Mouse (Mus musculus): Measurements from ENCODE around the gene 5430419D17Rik. TPM values are rescaled to one million over a fixed set of nuclear protein-coding genes. Genes with fewer than 3 reads are reported as not detected.

The 5430419D17Rik gene
- not detected for polyA plus RNA-seq (2017; shearing (Covaris generic))

DNA sequence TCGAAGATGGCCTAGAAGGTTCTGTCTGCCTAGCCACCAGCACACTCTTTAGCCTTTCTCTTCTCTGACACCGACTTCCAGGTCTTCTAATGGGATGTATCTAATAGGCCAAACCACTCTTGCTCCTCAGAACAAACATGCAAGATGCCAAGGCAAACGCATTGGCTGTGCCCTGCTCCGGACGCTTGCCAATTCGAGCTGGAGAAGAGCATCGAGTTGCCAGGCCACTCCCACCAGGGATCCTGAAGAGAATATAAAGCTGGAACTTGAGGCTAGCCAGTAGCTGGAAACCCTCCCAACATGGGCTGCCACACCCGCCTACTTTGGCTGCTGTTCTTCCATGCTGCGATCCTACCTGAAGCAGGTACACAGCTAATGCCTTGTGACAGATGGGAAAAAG, at the start of gene 5430419D17Rik:
Gene 5430419D17Rik, plus strand, starts transcription at position 282 of the 400 bp plus-strand sequence.

DNA sequence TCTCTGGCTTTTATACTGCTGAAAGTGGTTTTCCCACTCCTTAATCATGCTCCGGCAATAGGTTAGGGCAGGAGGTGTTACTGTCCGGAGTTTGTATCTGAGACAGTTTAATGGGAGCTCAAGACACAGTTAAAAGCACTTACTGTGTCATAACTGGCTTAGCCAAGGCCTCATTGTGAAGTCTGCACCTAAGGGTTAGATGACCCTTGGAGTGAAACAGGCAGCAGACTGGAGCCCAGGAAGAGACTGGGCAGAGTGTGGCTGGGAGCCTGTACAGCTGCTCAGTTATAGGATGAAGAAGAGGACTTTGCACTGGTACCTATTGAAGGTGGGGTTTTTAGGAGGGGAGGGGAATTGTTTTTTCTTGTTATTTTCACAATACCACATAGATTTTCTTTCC, 28.0 kb upstream of the 5430419D17Rik start, which contains the start of gene 4933402N03Rik:
Gene 4933402N03Rik, minus strand, starts transcription at position 101 of the 400 bp plus-strand sequence.

GRCm38 (mm10) chr7:131322192-131322591, 148.0 kb downstream of the 5430419D17Rik start, which contains the start of gene Cuzd1:
Cuzd1 (minus strand) TSS chr7:131322292.

GRCm38 (mm10) chr7:131329416-131329815, 155.2 kb downstream of the 5430419D17Rik start, which contains the start of gene Fam24b:
Fam24b (minus strand) TSS chr7:131329516.

GRCm38 (mm10) chr7:131333564-131333963, 159.4 kb downstream of the 5430419D17Rik start, which contains the start of gene Fam24a:
Fam24a (plus strand) TSS chr7:131333864.

Other genes starting within 250 kb of the 5430419D17Rik start
- gene Htra1, start 238.3 kb upstream of the 5430419D17Rik start, polyA plus RNA-seq (2017; shearing (Covaris generic)), result not detected
- gene Dmbt1, start 142.3 kb upstream of the 5430419D17Rik start, polyA plus RNA-seq (2017; shearing (Covaris generic)), result not detected
- not detected for gene 4933402N03Rik, start 28.1 kb upstream of the 5430419D17Rik start, polyA plus RNA-seq (2017; shearing (Covaris generic))
- not detected for gene Cuzd1, start 147.9 kb downstream of the 5430419D17Rik start, polyA plus RNA-seq (2017; shearing (Covaris generic))
- gene Fam24b, start 155.1 kb downstream of the 5430419D17Rik start, polyA plus RNA-seq (2017; shearing (Covaris generic)), result not detected
- gene Fam24a, start 159.5 kb downstream of the 5430419D17Rik start, polyA plus RNA-seq (2017; shearing (Covaris generic)), result not detected
- 20.9 TPM for gene 2310057M21Rik, start 188.4 kb downstream of the 5430419D17Rik start, polyA plus RNA-seq (2017; shearing (Covaris generic))
- gene Pstk, start 196.7 kb downstream of the 5430419D17Rik start, polyA plus RNA-seq (2017; shearing (Covaris generic)), result 48.7 TPM
- 26.2 TPM for gene Ikzf5, start 236.1 kb downstream of the 5430419D17Rik start, polyA plus RNA-seq (2017; shearing (Covaris generic))
- gene Acadsb, start 236.2 kb downstream of the 5430419D17Rik start, polyA plus RNA-seq (2017; shearing (Covaris generic)), result 71.5 TPM